Mouse (Mus musculus) stomach, embryonic 16.5 days (tissue): ENCODE results near the gene Plek2. TPM values are rescaled to one million over a fixed set of nuclear protein-coding genes. Genes with fewer than 3 reads are reported as not detected.

Experiments
- ATAC-seq: fragments of 200-750 bp; cut with Nextera tagmentation; 2 replicates; pipeline ENCODE4 v1.8.0; 2017; ENCODE audit warnings: moderate number of reproducible peaks, moderate TSS enrichment; ENCODE audit not compliant: insufficient read depth, low FRiP score
- H3K27ac ChIP-seq: fragments of 300-500 bp; sonication (generic); 2 replicates; pipeline ENCODE4 v1.5.1; 2014; ENCODE audit warnings: low read length
- H3K27me3 ChIP-seq: fragments of 300-500 bp; sonication (generic); 2 replicates; pipeline ENCODE4 v1.6.1; 2014; ENCODE audit warnings: low read length, control low read depth, mixed read lengths; ENCODE audit not compliant: control insufficient read depth, insufficient read depth
- H3K36me3 ChIP-seq: fragments of 300-500 bp; sonication (generic); 2 replicates; pipeline ENCODE4 v1.6.1; 2014; ENCODE audit warnings: low read length; ENCODE audit not compliant: control insufficient read depth, insufficient read depth
- H3K4me1 ChIP-seq: fragments of 300-500 bp; sonication (generic); 2 replicates; pipeline ENCODE4 v1.6.1; 2014; ENCODE audit warnings: low read length, control low read depth, mixed read lengths; ENCODE audit not compliant: control insufficient read depth, insufficient read depth
- H3K4me2 ChIP-seq: fragments of 300-500 bp; sonication (generic); 2 replicates; pipeline ENCODE4 v1.6.1; 2014; ENCODE audit warnings: low read depth, low read length, mixed read lengths
- H3K4me3 ChIP-seq: fragments of 300-500 bp; sonication (generic); replicated peaks from 2 replicates; pipeline ENCODE4 v1.5.1; 2014; ENCODE audit warnings: mild to moderate bottlenecking, low read length
- H3K9ac ChIP-seq: fragments of 300-500 bp; sonication (generic); 2 replicates; pipeline ENCODE4 v1.6.1; 2014; ENCODE audit warnings: low read length
- H3K9me3 ChIP-seq: fragments of 300-500 bp; sonication (generic); replicated peaks from 2 replicates; pipeline ENCODE4 v1.6.1; 2016; ENCODE audit warnings: low read length, control low read depth; ENCODE audit not compliant: control insufficient read depth
- whole genome bisulfite sequencing: fragments of 180-500 bp; shearing (Covaris S2); extraction: QIAGEN DNeasy Blood & Tissue Kit; methylation state at CpG from one replicate; pipeline ENCODE4 v1.1.7; 2014; 5-methylcytosine and 5-hydroxymethylcytosine counted together
- polyA plus RNA-seq: library from polyadenylated mRNA; unstranded; fragments of >200 nt; fragmentation: Nextera tagmentation; extraction: Ambion mirVana; gene quantifications from 2 replicates; pipeline ENCODE4 v1.2.1, GENCODE M21; 2015

The Plek2 gene
- 33.0 and 37.6 TPM in 2 replicates for polyA plus RNA-seq

DNA sequence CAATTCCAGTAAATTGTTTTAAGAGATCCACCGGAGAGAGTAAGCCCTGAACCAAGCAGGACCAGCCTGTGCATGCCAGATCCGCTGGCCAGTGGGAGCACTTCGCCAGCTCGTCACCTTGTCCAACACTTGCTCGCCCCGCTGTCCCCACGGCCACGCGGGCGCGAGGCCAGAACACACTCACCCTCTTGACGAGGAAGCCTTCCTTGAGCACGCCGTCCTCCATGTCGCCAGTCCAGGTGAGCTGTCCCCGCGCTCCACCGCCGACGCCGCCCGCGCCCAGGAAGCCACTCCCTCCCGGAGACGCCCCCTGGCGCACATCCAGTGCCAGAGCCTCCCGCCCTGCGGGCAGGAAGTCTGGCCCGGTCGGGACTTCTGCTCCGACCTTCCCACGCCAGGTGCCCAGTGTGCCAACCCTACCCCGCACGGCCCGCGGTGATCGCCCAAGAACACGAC is at the start of gene Plek2:
TSS of gene Plek2 (minus strand) at position 258 of the 456 bp plus-strand sequence.
- Histone ChIP-seq H3K9ac (peak within 1 kb of the TSS; percentile 71), H3K27ac (no peak within 1 kb of the TSS; the same call in 1 of the 2 replicates), H3K36me3 (no peaks in the 10 kb centered on the region), H3K4me1 (peaks cover 18% of the 10 kb centered on the region), H3K27me3 (peaks cover 11% of the 10 kb centered on the region; the same call in 1 of the 2 replicates), H3K9me3 (no peaks in the 10 kb centered on the region; the same call in 1 of the 2 replicates), H3K4me2 (peak within 1 kb of the TSS; percentile 65), H3K4me3 (peak within 1 kb of the TSS; percentile 55)
- peak; percentile 55 for ATAC-seq
- 3% methylated on average over 38 of the region's 38 CpGs for WGBS

DNA sequence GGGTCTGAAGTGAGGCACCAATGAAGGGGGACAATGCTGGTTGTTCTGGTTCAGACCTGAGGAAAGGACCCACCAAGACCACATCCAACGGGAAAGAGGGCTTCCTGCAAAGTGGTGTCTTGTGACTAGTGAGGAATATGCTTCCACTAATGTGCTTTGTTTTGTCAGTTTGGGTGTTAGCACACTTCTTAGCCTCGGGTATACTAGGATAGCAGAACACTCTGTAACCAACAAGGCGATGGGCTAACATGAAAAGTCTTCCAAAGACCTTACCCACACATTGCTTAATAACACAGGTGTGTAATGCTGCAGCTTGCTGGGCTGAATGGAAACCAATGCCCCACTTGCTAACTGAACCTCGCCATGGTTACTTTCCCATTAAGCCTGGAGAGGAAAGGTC is 49.6 kb upstream of the Plek2 start:
- no peak overlapping the region for H3K9ac ChIP-seq
- no peaks in the 10 kb centered on the region for H3K36me3 ChIP-seq
- no peak for ATAC-seq
- no peak overlapping the region for H3K4me2 ChIP-seq
- H3K27me3 ChIP-seq: no peaks in the 10 kb centered on the region
- H3K9me3 ChIP-seq: peaks cover 4% of the 10 kb centered on the region; the same call in 1 of the 2 replicates
- no peaks in the 10 kb centered on the region for H3K4me1 ChIP-seq
- H3K4me3 ChIP-seq: no peak overlapping the region
- 84% methylated on average over 4 of the region's 4 CpGs for WGBS
- H3K27ac ChIP-seq: no peak overlapping the region

DNA sequence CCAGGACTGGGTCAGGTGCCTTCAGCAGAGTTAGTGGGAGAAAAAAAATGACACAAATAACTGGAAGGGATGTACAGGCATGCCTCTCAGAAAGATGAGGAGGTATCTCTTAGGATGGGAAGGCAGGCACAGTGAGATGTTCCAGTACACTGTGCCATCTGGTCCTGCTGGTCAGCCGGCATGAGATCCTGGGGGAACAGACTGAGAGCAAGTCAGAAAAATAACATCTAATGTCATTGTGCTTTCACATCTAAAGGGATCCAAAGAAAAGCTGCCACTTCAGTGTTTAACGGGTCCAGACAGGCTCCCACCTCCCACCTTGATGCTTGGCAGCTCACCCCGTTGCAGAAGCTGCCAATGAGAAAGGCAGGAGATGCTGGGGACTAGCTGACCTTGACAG is 45.7 kb upstream of the Plek2 start:
- 55% methylated on average over 3 of the region's 3 CpGs for WGBS
- no peak overlapping the region for H3K4me2 ChIP-seq
- no peak overlapping the region for H3K4me3 ChIP-seq
- no peak for ATAC-seq
- no peak overlapping the region for H3K27ac ChIP-seq
- no peak overlapping the region for H3K9ac ChIP-seq
- H3K36me3 ChIP-seq: no peaks in the 10 kb centered on the region
- H3K9me3 ChIP-seq: peaks cover 4% of the 10 kb centered on the region; the same call in 1 of the 2 replicates
- H3K4me1 ChIP-seq: no peaks in the 10 kb centered on the region
- H3K27me3 ChIP-seq: no peaks in the 10 kb centered on the region

DNA sequence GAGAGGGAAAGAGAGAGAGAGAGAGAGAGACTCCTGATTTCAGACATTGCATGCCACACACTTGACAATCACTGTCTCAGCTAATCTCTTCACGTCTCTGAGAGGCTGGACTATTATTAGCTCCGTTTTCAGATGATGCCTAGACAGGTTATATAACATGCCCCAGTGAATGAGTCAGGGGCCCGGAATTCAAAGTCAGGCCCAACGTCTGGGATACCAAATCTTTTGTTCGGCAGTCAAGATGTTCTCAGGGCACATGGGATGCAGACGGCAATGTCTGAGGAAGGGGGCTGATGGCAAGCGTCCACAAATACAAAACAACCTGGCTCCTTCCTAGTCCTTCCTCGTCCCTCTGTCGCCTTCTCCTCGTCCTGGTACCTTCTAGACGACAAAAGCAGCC is 45.3 kb upstream of the Plek2 start:
- no peaks in the 10 kb centered on the region for H3K4me1 ChIP-seq
- peaks cover 3% of the 10 kb centered on the region; the same call in 1 of the 2 replicates for H3K9me3 ChIP-seq
- no peak overlapping the region for H3K9ac ChIP-seq
- H3K4me3 ChIP-seq: no peak overlapping the region
- ATAC-seq: no peak
- H3K27ac ChIP-seq: no peak overlapping the region
- WGBS: 64% methylated on average over 11 of the region's 11 CpGs
- no peaks in the 10 kb centered on the region for H3K27me3 ChIP-seq
- H3K36me3 ChIP-seq: no peaks in the 10 kb centered on the region
- no peak overlapping the region for H3K4me2 ChIP-seq

DNA sequence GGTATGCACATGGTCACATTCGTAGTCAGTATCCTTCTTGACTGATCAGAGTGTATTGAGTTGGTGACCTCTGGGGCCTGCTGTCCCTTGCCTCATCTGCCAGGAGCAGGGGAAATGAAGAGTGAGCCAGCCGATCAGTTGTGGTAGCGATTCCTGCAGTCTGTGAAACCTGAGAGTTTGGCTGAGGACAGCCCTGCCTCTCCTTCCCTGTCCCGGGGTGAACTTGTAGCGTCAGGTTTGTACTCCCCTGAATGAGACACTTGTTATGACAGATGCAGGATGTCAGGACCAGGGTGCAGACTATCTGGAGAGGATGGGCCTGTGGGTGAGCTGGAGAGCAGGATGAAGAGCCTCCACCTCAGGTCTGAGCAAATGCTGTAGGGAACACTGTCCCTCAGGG is 40.9 kb upstream of the Plek2 start:
- H3K9me3 ChIP-seq: no peaks in the 10 kb centered on the region
- no peaks in the 10 kb centered on the region for H3K36me3 ChIP-seq
- no peak overlapping the region for H3K4me2 ChIP-seq
- 54% methylated on average over 5 of the region's 5 CpGs for WGBS
- no peaks in the 10 kb centered on the region for H3K27me3 ChIP-seq
- no peak for ATAC-seq
- H3K27ac ChIP-seq: no peak overlapping the region
- H3K4me3 ChIP-seq: no peak overlapping the region
- H3K4me1 ChIP-seq: no peaks in the 10 kb centered on the region
- H3K9ac ChIP-seq: no peak overlapping the region

DNA sequence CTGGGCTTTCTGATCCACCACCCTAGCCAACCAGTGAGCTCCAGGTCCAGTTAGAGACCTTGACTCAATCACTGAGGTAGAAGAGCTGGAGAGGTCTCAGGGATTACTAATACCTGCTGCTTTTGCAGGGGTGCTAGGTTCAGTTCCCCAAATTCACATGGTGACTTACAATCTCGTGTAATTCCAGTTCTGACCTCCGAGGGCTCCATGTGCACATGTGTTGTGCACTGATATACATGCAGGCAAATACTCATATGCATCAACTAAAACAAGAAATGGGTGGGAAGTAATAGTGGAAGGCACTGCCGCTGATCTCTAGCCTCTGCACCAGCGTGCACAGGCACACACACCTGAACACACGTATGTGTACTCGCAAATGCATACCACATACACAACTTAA is 40.4 kb upstream of the Plek2 start:
- Histone ChIP-seq H3K4me2 (no peak overlapping the region), H3K36me3 (no peaks in the 10 kb centered on the region), H3K4me1 (no peaks in the 10 kb centered on the region), H3K27ac (no peak overlapping the region), H3K4me3 (no peak overlapping the region), H3K27me3 (no peaks in the 10 kb centered on the region), H3K9me3 (no peaks in the 10 kb centered on the region), H3K9ac (no peak overlapping the region)
- 76% methylated on average over 6 of the region's 6 CpGs for WGBS
- no peak for ATAC-seq

DNA sequence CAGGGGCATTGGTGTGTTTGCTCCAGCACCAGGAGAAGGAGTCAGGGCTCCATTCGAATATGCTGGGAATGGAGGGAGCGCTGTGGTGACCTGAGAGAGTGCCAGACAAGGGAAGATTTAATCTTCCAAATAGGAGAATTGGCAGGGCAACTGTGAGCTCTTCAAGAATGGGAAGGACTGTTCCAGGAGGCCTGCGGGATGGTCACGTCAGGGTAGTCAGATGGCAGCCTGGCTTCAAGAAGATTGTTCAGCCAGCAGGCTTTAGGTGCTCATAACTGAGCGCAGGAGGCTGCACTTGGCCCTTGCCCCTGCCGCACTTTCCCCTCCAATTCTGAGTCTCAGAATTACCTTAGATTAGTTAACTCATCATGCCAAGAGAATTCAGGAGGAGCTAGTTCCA is 36.2 kb upstream of the Plek2 start:
- 85% methylated on average over 6 of the region's 6 CpGs for WGBS
- H3K4me3 ChIP-seq: no peak overlapping the region

DNA sequence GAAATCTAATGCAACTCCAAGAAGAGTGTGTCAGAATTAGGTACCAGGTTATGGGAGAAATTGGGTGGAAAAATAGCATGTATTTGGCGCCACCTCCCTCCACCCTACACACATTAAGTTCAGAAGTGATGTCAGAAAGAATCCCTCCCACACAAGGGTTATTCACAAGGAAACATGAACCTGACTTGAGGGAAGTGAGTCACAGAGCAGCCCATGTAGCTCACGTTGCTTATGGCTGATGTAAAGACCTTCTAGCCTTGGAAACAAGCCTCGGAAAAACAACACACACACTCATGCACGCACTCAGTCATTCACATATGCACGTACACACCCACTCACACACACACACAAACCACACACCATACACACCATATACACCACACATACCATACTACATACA is 33.3 kb upstream of the Plek2 start:
- no peak overlapping the region for H3K27ac ChIP-seq
- no peak for ATAC-seq
- no peak overlapping the region for H3K9ac ChIP-seq
- 82% methylated on average over 5 of the region's 5 CpGs for WGBS
- H3K4me3 ChIP-seq: no peak overlapping the region
- H3K4me1 ChIP-seq: no peaks in the 10 kb centered on the region
- H3K27me3 ChIP-seq: no peaks in the 10 kb centered on the region
- H3K9me3 ChIP-seq: no peaks in the 10 kb centered on the region
- H3K4me2 ChIP-seq: no peak overlapping the region
- H3K36me3 ChIP-seq: no peaks in the 10 kb centered on the region

More for the DNA sequence above, 36.2 kb upstream of the Plek2 start:
- H3K9me3 ChIP-seq: no peaks in the 10 kb centered on the region
- no peaks in the 10 kb centered on the region for H3K27me3 ChIP-seq
- H3K4me2 ChIP-seq: no peak overlapping the region
- H3K27ac ChIP-seq: no peak overlapping the region
- no peaks in the 10 kb centered on the region for H3K36me3 ChIP-seq
- no peaks in the 10 kb centered on the region for H3K4me1 ChIP-seq
- no peak for ATAC-seq
- H3K9ac ChIP-seq: no peak overlapping the region

DNA sequence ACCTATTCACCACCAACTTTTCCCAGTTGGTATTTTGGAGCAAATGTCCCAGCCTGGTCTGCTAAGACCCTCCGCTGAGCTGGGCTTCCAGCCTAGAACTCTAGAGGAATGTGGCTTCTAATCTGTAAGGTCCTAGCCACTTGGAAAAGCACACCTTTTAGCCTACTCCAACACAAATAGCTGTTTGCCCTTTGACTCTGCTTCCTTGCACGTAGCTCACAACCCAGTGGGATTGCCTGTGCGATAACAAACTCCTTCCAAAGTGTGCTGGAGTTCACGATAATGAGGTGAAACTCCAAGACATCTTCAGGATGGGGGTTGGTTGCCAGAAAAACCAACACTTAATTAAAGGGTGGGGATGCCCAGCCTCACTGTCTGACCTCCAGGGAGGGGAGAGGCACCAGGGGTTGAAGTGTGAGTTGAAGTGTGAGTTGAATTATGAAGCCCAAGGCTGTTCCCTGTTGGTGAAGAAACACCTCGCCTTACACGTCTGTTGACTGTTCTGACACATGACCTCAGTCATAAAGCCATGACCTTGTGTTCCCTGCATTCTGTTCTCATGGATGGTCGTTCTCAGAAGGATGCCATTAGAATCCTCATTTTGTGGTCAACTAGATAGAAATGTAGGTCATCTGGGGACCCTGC is 32.8 kb upstream of the Plek2 start:
- H3K4me1 ChIP-seq: no peaks in the 10 kb centered on the region
- no peak overlapping the region for H3K27ac ChIP-seq
- no peaks in the 10 kb centered on the region for H3K27me3 ChIP-seq
- no peak overlapping the region for H3K4me2 ChIP-seq
- no peak overlapping the region for H3K9ac ChIP-seq
- no peaks in the 10 kb centered on the region for H3K36me3 ChIP-seq
- 63% methylated on average over 7 of the region's 7 CpGs for WGBS
- H3K4me3 ChIP-seq: no peak overlapping the region
- H3K9me3 ChIP-seq: no peaks in the 10 kb centered on the region
- peak; percentile 33; the same call in 1 of the 2 replicates for ATAC-seq
